Mouse (Mus musculus) urinary bladder, adult 18-20 months (tissue): Measurements from ENCODE around the gene Tbx1.
A peak's percentile ranks its signal among the peaks of the same experiment; 100 is the strongest.

Experiments used
- DNase-seq, 2 experiments: peaks; one replicate each; pipeline ENCODE4 v3.0.0; 2022; ENCODE audit warnings: low spot score in 2 of 2, mixed read lengths in 2 of 2

Tbx1 gene

GRCm38 (mm10) chr16:18589804-18590790 is at the start of gene Tbx1:
TSS of gene Tbx1 (minus strand) at chr16:18590671.
- peak in 1 of 2 experiments; percentile 35 for DNase-seq

GRCm38 (mm10) chr16:18639382-18639929 is 49.0 kb upstream of the Tbx1 start:
- DNase-seq, result no peak

GRCm38 (mm10) chr16:18638396-18638795 is 47.9 kb upstream of the Tbx1 start:
- no peak for DNase-seq

GRCm38 (mm10) chr16:18636804-18637203 is 46.3 kb upstream of the Tbx1 start:
- DNase-seq, result no peak

- DNase-seq, result no peak
These were observed 45.9 kb upstream of the Tbx1 start for GRCm38 (mm10) chr16:18636401-18636800.

- no peak for DNase-seq
These were observed 42.9 kb upstream of the Tbx1 start for GRCm38 (mm10) chr16:18633333-18633732.

GRCm38 (mm10) chr16:18632816-18633215 is 42.3 kb upstream of the Tbx1 start:
- DNase-seq, result no peak

GRCm38 (mm10) chr16:18632059-18632458 is 41.6 kb upstream of the Tbx1 start:
- no peak for DNase-seq

GRCm38 (mm10) chr16:18631141-18631540 is 40.7 kb upstream of the Tbx1 start:
- DNase-seq, result no peak

- no peak for DNase-seq
These were observed 39.8 kb upstream of the Tbx1 start for GRCm38 (mm10) chr16:18630291-18630690.

GRCm38 (mm10) chr16:18629390-18630231 is 39.1 kb upstream of the Tbx1 start, which contains the start of gene Sept5:
TSS of gene Sept5 (minus strand) at chr16:18629954.
- DNase-seq, result peak; percentile 42 to 60

GRCm38 (mm10) chr16:18628948-18629340 is 38.5 kb upstream of the Tbx1 start:
- no peak for DNase-seq

- DNase-seq, result no peak
These were observed 37.9 kb upstream of the Tbx1 start for GRCm38 (mm10) chr16:18628206-18628947.

GRCm38 (mm10) chr16:18627163-18627562 is 36.7 kb upstream of the Tbx1 start:
- DNase-seq, result no peak

- peak; percentile 72 to 73 for DNase-seq
These were observed 36.0 kb upstream of the Tbx1 start, which contains the start of gene Gm49601 for GRCm38 (mm10) chr16:18626376-18626878. TSS of gene Gm49601 (minus strand) at chr16:18626427.

- DNase-seq, result no peak
These were observed 35.4 kb upstream of the Tbx1 start for GRCm38 (mm10) chr16:18625791-18626311.

GRCm38 (mm10) chr16:18625097-18625496 is 34.6 kb upstream of the Tbx1 start:
- no peak for DNase-seq

- DNase-seq, result no peak
These were observed 34.2 kb upstream of the Tbx1 start for GRCm38 (mm10) chr16:18624641-18625040.

GRCm38 (mm10) chr16:18623751-18624540 is 33.5 kb upstream of the Tbx1 start:
- DNase-seq, result no peak
